12 mouse cellular contexts compared by ENCODE assay signal in the genomic region with DNA sequence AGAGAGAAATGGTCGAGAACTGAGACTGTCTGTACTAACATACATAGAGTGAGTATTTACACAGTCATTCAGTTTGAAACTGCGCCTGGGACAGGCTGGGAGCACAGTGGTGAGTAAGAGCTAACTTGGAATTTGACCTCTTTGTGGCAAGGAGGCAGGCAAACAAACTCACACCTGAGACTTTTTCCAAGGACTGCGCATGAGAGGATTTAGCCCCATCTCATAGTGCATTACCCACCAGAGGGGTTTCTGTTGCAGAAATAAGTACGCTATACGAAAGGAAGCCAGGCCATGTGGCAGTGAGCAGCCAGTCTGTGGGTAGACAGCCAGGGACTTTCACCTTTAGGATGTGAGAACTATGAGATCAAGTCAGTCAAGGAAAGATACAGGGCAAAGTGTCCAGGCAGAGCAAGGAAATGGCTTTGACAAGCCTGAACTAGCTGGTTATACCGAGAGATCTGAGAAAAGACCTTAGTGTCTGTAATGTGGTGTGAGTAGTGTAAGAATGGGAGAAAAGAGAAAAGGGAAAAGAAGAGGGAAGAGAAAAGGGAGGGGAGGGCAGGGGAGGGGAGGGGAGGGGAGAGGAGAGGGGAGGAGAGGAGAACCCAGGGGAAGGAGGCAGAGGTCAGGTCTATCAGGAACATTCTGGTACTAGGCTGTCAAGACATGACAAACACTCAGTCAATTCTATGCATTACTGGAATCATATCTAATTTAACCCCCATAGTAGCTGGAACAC. TPM values are rescaled to one million over a fixed set of nuclear protein-coding genes. Genes with fewer than 3 reads are reported as not detected.
DNase-seq lines count a peak whose midpoint lies in the region.
"Had no signal": no experiment of that assay in that cellular context is flagged by ENCODE, and none has a peak within 500 bp of the region (broad histone marks: within the 10 kb centered on the region; RNA-seq: fewer than 3 reads in every experiment).

No protein-coding gene starts in this region.

- DNase-seq in heart, adult 11 months: peak; percentile 77
- DNase-seq in heart, adult 18-20 months: no peak
- peak; percentile 43 for DNase-seq in urinary bladder, adult 2 months (ENCODE audit: low spot score)
- no peak for DNase-seq in urinary bladder, postnatal 10 days (ENCODE audit: low spot score)
- DNase-seq in lung, postnatal 25 days (ENCODE audit: low spot score): peak; percentile 83
- peak; percentile 75 for DNase-seq in yolk sac, embryonic 10.5 days (ENCODE audit: low spot score)
- DNase-seq in right cerebral cortex, postnatal 25 days: no peak
- no peak for DNase-seq in Muller cell, postnatal 12 days (ENCODE audit: inconsistent ontology term)
- DNase-seq: adrenal gland, postnatal 10 days; gastrocnemius, postnatal 25 days; right cerebral cortex, postnatal 14 days had no signal

RNA-seq across cellular contexts. Expression of a gene that starts 25.1 kb away (rescaled TPM):
- 10 to 100 TPM; 12.1 to 12.6 TPM for total RNA-seq in heart, adult 18-20 months (2021)
- 15.6 and 18.4 TPM in 2 replicates for polyA plus RNA-seq in urinary bladder, adult 2 months (2012; rRNA removed)
- total RNA-seq: neutrophil, adult 5-6 weeks had no signal

Comparison
In these comparisons a context has a peak if more than half of its experiments do, and no peak if none do; other contexts are left out.
1. DNase-seq: peak in heart, adult 11 months (single experiment), urinary bladder, adult 2 months (single experiment), lung, postnatal 25 days (single experiment) and yolk sac, embryonic 10.5 days (single experiment); none in heart, adult 18-20 months (0 of 2), urinary bladder, postnatal 10 days (single experiment), right cerebral cortex, postnatal 25 days (single experiment) and Muller cell, postnatal 12 days (single experiment).